Mouse (Mus musculus): Measurements from ENCODE around the gene Hip1r. TPM values are rescaled to one million over a fixed set of nuclear protein-coding genes. Genes with fewer than 3 reads are reported as not detected.

Gene Hip1r
- polyA plus RNA-seq, 1 experiment from 2014 or later, result 7.9 TPM

- 91% methylated on average over 26 of the region's 26 CpGs for WGBS
- Histone ChIP-seq H3K9ac (replicated peaks) (no peak overlapping the region), H3K27ac (no peak overlapping the region), H3K4me1 (replicated peaks) (peaks cover 17% of the 10 kb centered on the region), H3K36me3 (peaks cover 73% of the 10 kb centered on the region), H3K4me2 (no peak overlapping the region), H3K4me3 (replicated peaks) (no peak overlapping the region), H3K27me3 (no peaks in the 10 kb centered on the region), H3K9me3 (no peaks in the 10 kb centered on the region)
- ATAC-seq (ENCODE audit: insufficient number of reproducible peaks, insufficient read depth, low FRiP score, low TSS enrichment, low read depth), result no peak
Measured at GRCm38 (mm10) chr5:124006082-124006873, 32.9 kb downstream of the Hip1r start.

- Histone ChIP-seq H3K4me2 (no peak overlapping the region), H3K4me3 (replicated peaks) (no peak overlapping the region), H3K4me1 (replicated peaks) (peaks cover 24% of the 10 kb centered on the region), H3K27me3 (no peaks in the 10 kb centered on the region), H3K27ac (no peak overlapping the region), H3K36me3 (peaks cover 73% of the 10 kb centered on the region), H3K9ac (replicated peaks) (no peak overlapping the region), H3K9me3 (no peaks in the 10 kb centered on the region)
- ATAC-seq (ENCODE audit: insufficient number of reproducible peaks, insufficient read depth, low FRiP score, low TSS enrichment, low read depth), result no peak
- WGBS, result 91% methylated on average over 17 of the region's 17 CpGs
Measured at GRCm38 (mm10) chr5:124006891-124007491, 33.6 kb downstream of the Hip1r start.

- Histone ChIP-seq H3K9me3 (no peaks in the 10 kb centered on the region), H3K4me3 (replicated peaks) (no peak overlapping the region), H3K27ac (peak overlapping the region; percentile 86), H3K9ac (replicated peaks) (no peak overlapping the region), H3K27me3 (no peaks in the 10 kb centered on the region), H3K4me2 (no peak overlapping the region), H3K4me1 (replicated peaks) (peaks cover 48% of the 10 kb centered on the region), H3K36me3 (peaks cover 54% of the 10 kb centered on the region)
- ATAC-seq (ENCODE audit: insufficient number of reproducible peaks, insufficient read depth, low FRiP score, low TSS enrichment, low read depth), result no peak
- 89% methylated on average over 8 of the region's 8 CpGs for WGBS
Measured at GRCm38 (mm10) chr5:124010077-124010476, 36.6 kb downstream of the Hip1r start.

GRCm38 (mm10) chr5:124010910-124011655 is 37.7 kb downstream of the Hip1r start:
- peak overlapping the region; percentile 46 for H3K4me2 ChIP-seq
- 8% methylated on average over 19 of the region's 19 CpGs for WGBS
- H3K27me3 ChIP-seq, result no peaks in the 10 kb centered on the region
- H3K27ac ChIP-seq, result peak overlapping the region; percentile 86
- peaks cover 44% of the 10 kb centered on the region for H3K36me3 ChIP-seq
- no peaks in the 10 kb centered on the region for H3K9me3 ChIP-seq
- peaks cover 50% of the 10 kb centered on the region for H3K4me1 ChIP-seq (replicated peaks)
- peak overlapping the region; percentile 28; the same call in 1 of the 2 replicates for H3K9ac ChIP-seq (replicated peaks)
- 0 out of 2 replicates have a peak overlapping the region, but pooled peaks have one; percentile 11 for H3K4me3 ChIP-seq (replicated peaks)
- ATAC-seq (ENCODE audit: insufficient number of reproducible peaks, insufficient read depth, low FRiP score, low TSS enrichment, low read depth), result peak; percentile 34; the same call in 1 of the 2 replicates

GRCm38 (mm10) chr5:124011927-124012326 is 38.5 kb downstream of the Hip1r start:
- H3K9ac ChIP-seq (replicated peaks), result 0 out of 2 replicates have a peak overlapping the region, but pooled peaks have one; percentile 19
- H3K4me1 ChIP-seq (replicated peaks), result peaks cover 54% of the 10 kb centered on the region
- peaks cover 36% of the 10 kb centered on the region for H3K36me3 ChIP-seq
- H3K27ac ChIP-seq, result peak overlapping the region; percentile 86
- H3K9me3 ChIP-seq, result no peaks in the 10 kb centered on the region
- 26% methylated on average over 8 of the region's 8 CpGs for WGBS
- ATAC-seq (ENCODE audit: insufficient number of reproducible peaks, insufficient read depth, low FRiP score, low TSS enrichment, low read depth), result no peak
- no peaks in the 10 kb centered on the region for H3K27me3 ChIP-seq
- peak overlapping the region; percentile 46; the same call in 1 of the 2 replicates for H3K4me2 ChIP-seq
- no peak overlapping the region for H3K4me3 ChIP-seq (replicated peaks)

- no peak overlapping the region for H3K4me3 ChIP-seq (replicated peaks)
- no peak overlapping the region for H3K4me2 ChIP-seq
- H3K27ac ChIP-seq, result no peak overlapping the region
- H3K9me3 ChIP-seq, result no peaks in the 10 kb centered on the region
- H3K27me3 ChIP-seq, result no peaks in the 10 kb centered on the region
- peaks cover 59% of the 10 kb centered on the region for H3K4me1 ChIP-seq (replicated peaks)
- H3K9ac ChIP-seq (replicated peaks), result no peak overlapping the region
- H3K36me3 ChIP-seq, result peaks cover 26% of the 10 kb centered on the region
- no peak for ATAC-seq (ENCODE audit: insufficient number of reproducible peaks, insufficient read depth, low FRiP score, low TSS enrichment, low read depth)
- 91% methylated on average over 10 of the region's 10 CpGs for WGBS
Measured at GRCm38 (mm10) chr5:124012885-124013284, 39.5 kb downstream of the Hip1r start.

- no peak for ATAC-seq (ENCODE audit: insufficient number of reproducible peaks, insufficient read depth, low FRiP score, low TSS enrichment, low read depth)
- Histone ChIP-seq H3K9me3 (no peaks in the 10 kb centered on the region), H3K9ac (replicated peaks) (no peak overlapping the region), H3K4me1 (replicated peaks) (peaks cover 59% of the 10 kb centered on the region), H3K27ac (0 out of 2 replicates have a peak overlapping the region, but pooled peaks have one; percentile 4), H3K4me2 (0 out of 2 replicates have a peak overlapping the region, but pooled peaks have one; percentile 2), H3K4me3 (replicated peaks) (no peak overlapping the region), H3K36me3 (peaks cover 22% of the 10 kb centered on the region), H3K27me3 (no peaks in the 10 kb centered on the region)
- 93% methylated on average over 16 of the region's 16 CpGs for WGBS
Measured at GRCm38 (mm10) chr5:124013747-124014146, 40.3 kb downstream of the Hip1r start.

GRCm38 (mm10) chr5:124014180-124014579 is 40.8 kb downstream of the Hip1r start:
- Histone ChIP-seq H3K9me3 (no peaks in the 10 kb centered on the region), H3K9ac (replicated peaks) (no peak overlapping the region), H3K36me3 (peaks cover 19% of the 10 kb centered on the region), H3K27me3 (no peaks in the 10 kb centered on the region), H3K4me2 (0 out of 2 replicates have a peak overlapping the region, but pooled peaks have one; percentile 2), H3K27ac (0 out of 2 replicates have a peak overlapping the region, but pooled peaks have one; percentile 4), H3K4me1 (replicated peaks) (peaks cover 59% of the 10 kb centered on the region), H3K4me3 (replicated peaks) (no peak overlapping the region)
- WGBS, result 78% methylated on average over 3 of the region's 3 CpGs
- no peak for ATAC-seq (ENCODE audit: insufficient number of reproducible peaks, insufficient read depth, low FRiP score, low TSS enrichment, low read depth)

- 43% methylated on average over 11 of the region's 11 CpGs for WGBS
- H3K27me3 ChIP-seq, result no peaks in the 10 kb centered on the region
- peaks cover 13% of the 10 kb centered on the region for H3K36me3 ChIP-seq
- no peak overlapping the region for H3K4me2 ChIP-seq
- H3K27ac ChIP-seq, result 0 out of 2 replicates have a peak overlapping the region, but pooled peaks have one; percentile 56
- no peak for ATAC-seq (ENCODE audit: insufficient number of reproducible peaks, insufficient read depth, low FRiP score, low TSS enrichment, low read depth)
- no peaks in the 10 kb centered on the region for H3K9me3 ChIP-seq
- H3K9ac ChIP-seq (replicated peaks), result no peak overlapping the region
- no peak overlapping the region for H3K4me3 ChIP-seq (replicated peaks)
- H3K4me1 ChIP-seq (replicated peaks), result peaks cover 59% of the 10 kb centered on the region
Measured at GRCm38 (mm10) chr5:124014791-124015251, 41.4 kb downstream of the Hip1r start.

- no peak for ATAC-seq (ENCODE audit: insufficient number of reproducible peaks, insufficient read depth, low FRiP score, low TSS enrichment, low read depth)
- H3K27ac ChIP-seq, result no peak overlapping the region
- 0 out of 2 replicates have a peak, but pooled peaks cover 9% of the 10 kb centered on the region for H3K36me3 ChIP-seq
- no peak overlapping the region for H3K9ac ChIP-seq (replicated peaks)
- peaks cover 54% of the 10 kb centered on the region for H3K4me1 ChIP-seq (replicated peaks)
- no peak overlapping the region for H3K4me3 ChIP-seq (replicated peaks)
- H3K4me2 ChIP-seq, result no peak overlapping the region
- no peaks in the 10 kb centered on the region for H3K9me3 ChIP-seq
- no peaks in the 10 kb centered on the region for H3K27me3 ChIP-seq
- 82% methylated on average over 2 of the region's 2 CpGs for WGBS
Measured at GRCm38 (mm10) chr5:124015727-124016126, 42.3 kb downstream of the Hip1r start.

Data from limb, embryonic 12.5 days (tissue).